Mouse (Mus musculus) urinary bladder, postnatal 25 days (tissue): ENCODE results near the gene Pcbp4.
"Not testable (repeated sequence)": the region's sequence is repeated elsewhere in the genome, so short reads cannot be mapped to it uniquely, and the experiment has no call there.

ENCODE experiments used
- DNase-seq: peaks from one replicate; pipeline ENCODE4 v3.0.0; 2022; ENCODE audit warnings: low spot score

The Pcbp4 gene

GRCm38 (mm10) chr9:106482578-106483115 lies 29.6 kb downstream of the Pcbp4 start:
- no peak for DNase-seq

DNA sequence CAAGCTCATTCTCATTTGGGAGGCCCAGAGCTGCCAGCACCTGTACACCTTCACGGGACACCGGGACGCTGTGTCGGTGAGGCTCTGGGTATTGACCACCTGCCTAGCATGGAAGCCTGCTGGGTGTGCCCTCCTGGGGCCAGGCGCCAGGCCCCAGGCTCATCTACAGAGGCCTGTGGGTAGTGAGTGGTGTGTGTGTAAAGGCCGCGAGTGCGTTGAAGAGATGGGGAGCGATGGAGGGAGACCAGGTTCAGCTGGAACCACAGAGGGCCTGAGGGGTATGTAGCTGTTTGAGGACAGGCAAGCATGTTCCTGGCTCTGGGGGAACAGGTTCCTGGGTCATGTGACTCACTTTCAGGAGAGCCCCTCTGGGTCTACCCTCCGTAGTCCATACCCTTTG lies 30.0 kb downstream of the Pcbp4 start:
- DNase-seq, result no peak

DNA sequence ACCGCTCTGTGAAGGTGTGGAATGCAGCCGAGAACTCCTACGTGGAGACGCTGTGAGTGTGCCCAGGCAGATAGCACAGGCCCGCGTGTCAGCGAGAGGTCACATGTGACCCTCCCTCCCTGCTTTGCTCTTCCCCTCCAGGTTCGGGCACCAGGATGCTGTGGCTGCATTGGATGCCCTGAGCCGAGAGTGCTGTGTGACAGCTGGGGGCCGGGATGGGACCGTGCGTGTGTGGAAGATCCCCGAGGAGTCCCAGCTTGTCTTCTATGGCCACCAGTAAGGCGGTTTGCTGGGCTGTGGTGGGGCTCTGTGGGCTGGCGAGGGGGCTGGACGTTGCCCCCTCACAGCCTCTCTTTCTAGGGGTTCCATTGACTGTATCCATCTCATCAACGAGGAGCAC lies 30.5 kb downstream of the Pcbp4 start:
- no peak for DNase-seq

GRCm38 (mm10) chr9:106485076-106485475 lies 32.0 kb downstream of the Pcbp4 start:
- DNase-seq, result no peak

- not testable (repeated sequence) for DNase-seq
Observed at GRCm38 (mm10) chr9:106487602-106488001, 34.5 kb downstream of the Pcbp4 start.

- no peak for DNase-seq
Observed at GRCm38 (mm10) chr9:106499667-106500066, 46.6 kb downstream of the Pcbp4 start, which contains the start of gene Iqcf1. Gene Iqcf1 (plus strand): TSS chr9:106499967.

DNA sequence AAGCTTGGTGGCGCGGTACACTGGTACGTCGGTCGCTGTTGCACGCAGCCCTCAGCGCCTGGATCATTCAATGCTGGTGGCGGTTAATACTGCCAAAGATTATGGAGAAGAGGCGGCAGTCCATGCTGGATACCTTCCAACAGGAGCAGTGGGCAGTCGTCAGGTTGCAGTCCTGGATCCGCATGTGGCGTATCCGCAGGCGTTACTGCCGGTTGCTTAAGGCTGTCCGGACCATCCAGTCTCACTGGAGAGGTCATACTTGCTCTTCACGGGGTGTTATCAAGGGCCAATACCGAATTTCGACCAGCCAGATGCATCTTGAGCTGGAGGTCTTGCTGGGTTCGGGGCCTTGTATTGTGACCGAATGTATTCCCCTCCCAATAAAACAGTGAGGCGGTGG lies 48.8 kb downstream of the Pcbp4 start:
- no peak for DNase-seq

DNA sequence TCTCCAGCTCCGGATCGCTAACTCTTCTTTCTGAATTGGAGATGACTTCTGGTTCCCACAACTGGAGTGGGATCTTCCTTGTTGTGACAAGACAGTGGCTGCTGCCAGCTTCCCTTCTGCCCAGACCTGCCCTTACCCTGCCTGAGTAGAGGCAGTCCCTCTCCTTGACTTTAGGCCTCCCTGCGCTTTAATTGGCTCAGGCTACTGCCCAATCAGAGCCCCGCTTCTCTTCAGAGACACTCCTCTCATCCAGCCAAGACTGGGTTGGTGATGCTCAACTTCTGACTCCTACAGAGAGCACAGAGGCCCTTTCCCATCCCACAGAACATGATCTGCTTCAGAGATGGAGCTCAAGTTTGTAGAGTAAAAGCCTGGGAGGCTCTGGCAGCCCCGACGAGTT lies 51.2 kb downstream of the Pcbp4 start:
- DNase-seq, result no peak

GRCm38 (mm10) chr9:106509356-106509755 lies 56.3 kb downstream of the Pcbp4 start:
- no peak for DNase-seq

GRCm38 (mm10) chr9:106512729-106513450 lies 59.8 kb downstream of the Pcbp4 start:
- DNase-seq, result no peak

GRCm38 (mm10) chr9:106513566-106513965 lies 60.5 kb downstream of the Pcbp4 start:
- DNase-seq, result no peak
